Mouse (Mus musculus) gastrocnemius, postnatal 4 days (tissue): Measurements from ENCODE around the gene Ldha. TPM values are rescaled to one million over a fixed set of nuclear protein-coding genes. Genes with fewer than 3 reads are reported as not detected.
A peak's percentile ranks its signal among the peaks of the same experiment; 100 is the strongest.

ENCODE experiments used
- DNase-seq, 2 experiments: peaks; one replicate each; pipeline ENCODE4 v3.0.0; 2021 to 2022; ENCODE audit warnings: low spot score in 2 of 2, mixed read lengths in 2 of 2
- total RNA-seq, 2 experiments: library from RNA; stranded (reverse); gene quantifications; 2 replicates each; pipeline ENCODE4 v1.2.3; 2021

The Ldha gene
- total RNA-seq, 2 experiments from 2014 or later, result 1,563 to 1,575 TPM

DNA sequence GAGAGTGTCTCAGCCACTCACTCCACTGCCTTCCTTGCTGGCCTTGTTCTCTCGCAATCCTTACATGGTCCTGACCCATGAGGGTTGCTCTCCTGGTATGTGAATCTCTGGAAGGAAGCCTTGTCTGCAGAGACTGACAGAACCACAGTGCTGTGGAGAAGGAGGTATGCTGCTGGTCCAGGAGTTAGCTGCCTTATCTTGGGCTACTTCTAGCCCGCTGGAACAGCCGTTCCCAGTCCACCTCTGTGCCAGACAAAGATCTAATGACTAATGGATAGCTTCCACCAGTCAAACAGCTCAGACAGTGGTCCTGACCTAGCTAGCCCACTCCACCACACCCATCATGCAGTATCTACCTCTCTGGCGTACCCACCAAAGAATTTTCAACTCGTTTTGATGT, 4.9 kb upstream of the Ldha start:
- no peak for DNase-seq

DNA sequence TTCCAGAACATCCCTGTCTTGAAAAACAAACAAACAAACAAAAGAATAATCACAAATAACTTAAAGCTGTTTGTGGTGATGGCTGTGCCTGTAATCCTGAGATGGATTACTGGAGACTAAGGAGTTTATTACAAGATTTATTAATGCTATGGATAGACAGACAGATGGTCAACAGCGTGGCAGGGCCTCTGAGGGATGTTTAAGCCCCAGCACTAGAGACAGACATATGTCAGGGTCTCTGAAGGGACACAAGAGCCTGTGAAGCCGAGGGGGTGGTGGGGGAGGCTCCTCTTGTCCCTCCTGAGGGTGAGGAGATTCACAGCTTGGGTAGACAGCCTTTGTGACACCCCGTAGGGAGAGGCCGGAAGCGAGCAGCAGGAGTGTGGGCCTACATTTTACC, 4.2 kb upstream of the Ldha start:
- DNase-seq, result no peak

DNA sequence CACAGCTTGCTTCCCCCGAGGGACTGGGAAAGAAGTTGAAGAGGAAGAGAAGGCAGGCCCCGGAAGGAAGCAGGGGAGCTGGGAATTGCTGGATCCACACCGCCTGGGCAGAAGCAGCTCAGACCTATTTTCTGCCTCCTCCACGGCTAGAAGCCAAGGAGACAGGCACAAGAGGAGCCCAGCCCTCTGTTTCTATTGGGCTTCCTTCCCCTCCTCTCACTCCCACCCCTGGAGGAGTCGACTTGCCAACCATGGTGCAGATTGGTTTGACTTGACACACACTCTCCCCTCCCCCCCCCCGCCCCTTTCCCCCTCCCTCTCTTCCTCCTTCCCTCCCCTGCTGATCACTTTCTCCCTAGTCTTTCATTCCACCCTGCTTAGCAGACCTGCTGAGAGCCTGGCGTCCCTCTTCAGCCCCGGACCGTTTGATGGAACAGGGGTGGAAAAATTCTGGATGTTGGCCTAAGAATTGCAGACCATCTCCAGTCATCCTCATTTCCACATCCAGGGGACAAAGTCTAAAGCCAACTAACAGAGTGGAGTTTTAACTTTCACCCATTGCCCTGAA, 3.1 kb upstream of the Ldha start:
- DNase-seq, result peak; percentile 31 to 43

DNA sequence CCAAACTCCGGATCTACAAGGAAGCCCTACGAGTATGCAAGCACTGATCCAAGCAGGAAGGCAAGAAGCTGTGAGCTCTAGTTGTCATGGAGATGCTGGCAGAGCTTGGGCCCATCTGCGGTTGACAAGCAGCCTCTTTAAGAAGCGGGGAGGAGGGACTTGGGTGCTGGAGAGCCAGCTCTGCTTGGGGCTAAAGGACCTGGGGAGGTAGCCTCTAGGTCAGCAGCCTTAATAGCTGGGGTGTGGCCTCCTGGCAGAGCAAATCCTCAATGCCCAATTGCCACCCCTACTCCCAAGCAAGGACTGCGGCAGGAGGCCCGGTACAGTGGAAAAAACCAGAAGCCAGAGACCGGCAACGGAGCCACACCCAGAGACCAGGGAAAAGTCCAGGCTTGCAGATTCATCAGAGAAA, 2.4 kb upstream of the Ldha start:
- DNase-seq, result peak; percentile 40 to 72

DNA sequence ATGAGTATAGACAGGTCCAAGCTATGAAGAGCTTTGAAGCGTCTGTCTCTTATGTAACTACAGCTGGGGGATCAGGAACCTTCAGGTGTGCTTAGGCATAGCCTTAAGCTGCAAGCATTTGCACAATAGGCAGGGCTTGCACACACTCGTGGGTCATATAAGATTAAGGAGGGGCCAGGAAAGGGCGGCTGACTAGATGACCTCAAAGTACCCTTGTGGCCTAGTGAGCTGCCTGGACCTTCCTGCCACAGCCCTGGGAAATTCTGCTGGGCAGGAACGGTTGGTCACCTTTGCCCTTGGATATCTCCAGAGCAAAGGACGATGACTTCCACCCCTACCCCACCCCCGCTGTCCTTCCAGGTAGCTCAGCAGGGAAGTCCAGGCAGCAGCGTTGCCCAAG, 1.8 kb upstream of the Ldha start:
- DNase-seq, result no peak

DNA sequence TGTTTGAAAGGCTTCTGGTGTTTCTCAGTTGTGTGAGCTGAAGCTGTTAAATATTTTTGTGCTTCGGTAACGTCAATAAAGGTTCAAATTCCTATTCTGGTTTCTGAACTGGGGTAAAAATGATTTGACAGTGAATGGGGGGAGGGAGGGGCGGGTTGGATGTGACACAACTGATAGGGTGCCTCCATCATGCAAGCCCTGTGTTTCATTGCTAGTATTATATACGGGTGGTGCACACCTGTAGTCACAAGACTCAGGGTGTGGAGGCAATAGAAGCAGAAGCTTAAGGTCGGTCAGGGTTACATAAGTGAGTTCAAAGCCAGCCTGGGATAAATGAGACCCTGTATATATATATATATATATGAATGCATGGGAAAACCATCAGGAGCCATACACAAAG, 1.4 kb upstream of the Ldha start:
- DNase-seq, result no peak

DNA sequence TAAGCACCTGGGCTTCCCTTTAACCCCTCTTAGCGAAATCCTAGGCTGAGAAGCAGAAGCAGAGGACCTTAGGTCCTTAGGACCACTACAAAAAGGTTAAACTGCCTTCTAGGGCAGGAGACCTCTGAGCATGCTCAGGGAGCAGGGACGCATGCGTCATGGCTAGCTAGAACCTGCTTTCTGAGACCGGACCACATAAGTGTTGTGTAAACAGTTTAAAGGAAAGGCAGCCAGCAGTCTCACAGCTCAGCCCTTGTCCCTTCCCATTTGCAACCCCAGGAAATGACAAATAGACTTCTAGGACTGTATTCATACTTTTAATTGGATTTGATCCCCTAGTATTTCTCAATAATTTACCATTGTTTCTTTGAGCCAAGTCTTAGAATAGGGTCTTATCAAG, 949 bp upstream of the Ldha start:
- no peak for DNase-seq

DNA sequence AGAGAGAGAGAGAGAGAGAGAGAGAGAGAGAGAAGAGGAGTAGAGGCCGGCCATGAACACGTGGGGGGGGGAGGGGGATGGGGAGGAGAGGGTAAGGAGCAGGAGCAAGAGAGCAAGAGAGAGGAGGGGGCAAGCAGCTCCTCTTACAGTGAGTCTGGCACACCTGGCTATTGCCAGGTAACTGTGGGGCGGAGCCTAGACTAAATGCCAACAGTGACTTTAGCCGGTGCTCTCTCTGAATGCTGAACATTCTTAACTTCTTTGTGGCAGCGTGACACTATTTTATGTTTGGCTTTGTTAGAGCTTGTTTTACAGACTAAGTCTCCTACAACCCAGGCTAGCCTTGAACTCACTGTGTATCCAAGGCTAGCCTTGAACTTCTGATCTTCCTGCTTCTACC, 1.0 kb downstream of the Ldha start:
- no peak for DNase-seq

DNA sequence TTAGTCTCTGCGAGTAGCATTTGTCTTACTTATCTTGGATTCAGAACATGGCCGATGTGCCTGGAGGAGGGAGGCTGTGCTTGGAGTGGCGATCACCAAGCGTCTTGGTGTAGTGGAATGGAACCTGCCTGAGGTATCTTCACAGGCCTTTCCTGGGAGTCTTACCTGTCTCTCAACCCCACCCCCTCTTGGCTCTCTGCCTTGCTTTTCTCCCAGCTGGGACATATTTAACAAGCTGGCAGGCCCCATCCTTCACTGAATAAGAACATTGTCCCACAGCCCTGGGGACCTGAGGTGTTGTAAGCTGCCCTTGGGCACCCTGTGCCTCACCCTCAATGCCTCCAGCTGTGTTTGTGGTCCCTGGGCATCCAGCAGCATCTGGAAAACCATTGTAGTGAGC, 2.3 kb downstream of the Ldha start:
- no peak for DNase-seq

DNA sequence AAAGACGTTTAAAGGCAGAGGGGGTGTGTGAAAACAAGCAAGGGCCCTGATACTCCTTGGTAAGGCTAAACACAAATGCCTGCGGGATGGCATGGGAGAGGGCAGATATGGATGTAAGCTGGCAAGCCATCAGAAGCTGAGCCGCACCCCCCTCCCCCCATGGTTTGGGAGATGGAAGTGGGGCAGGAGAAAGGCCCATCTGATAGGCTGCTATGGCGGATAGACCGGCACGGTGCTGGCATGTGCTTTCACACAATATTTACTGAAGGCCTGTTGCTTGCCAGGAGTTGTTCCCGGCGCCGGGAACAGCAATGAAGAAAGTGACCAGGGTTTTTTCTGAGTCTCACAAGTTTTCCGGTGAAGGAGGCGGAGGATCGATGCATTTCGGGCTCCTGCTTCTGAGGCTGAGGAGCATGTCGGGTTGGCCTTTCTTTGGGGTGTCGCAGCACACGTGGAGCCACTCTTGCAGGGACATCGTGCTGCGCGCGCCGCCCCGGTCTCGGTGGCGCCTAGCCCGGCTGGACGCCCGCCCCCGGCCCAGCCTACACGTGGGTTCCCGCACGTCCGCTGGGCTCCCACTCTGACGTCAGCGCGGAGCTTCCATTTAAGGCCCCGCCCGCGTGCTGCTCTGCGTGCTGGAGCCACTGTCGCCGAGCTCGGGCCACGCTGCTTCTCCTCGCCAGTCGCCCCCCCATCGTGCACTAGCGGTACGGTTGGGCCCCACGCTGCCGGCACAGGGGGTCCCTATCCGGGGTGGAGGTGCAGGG, 4.1 kb downstream of the Ldha start:
- DNase-seq, result peak; percentile 93 to 96

DNA sequence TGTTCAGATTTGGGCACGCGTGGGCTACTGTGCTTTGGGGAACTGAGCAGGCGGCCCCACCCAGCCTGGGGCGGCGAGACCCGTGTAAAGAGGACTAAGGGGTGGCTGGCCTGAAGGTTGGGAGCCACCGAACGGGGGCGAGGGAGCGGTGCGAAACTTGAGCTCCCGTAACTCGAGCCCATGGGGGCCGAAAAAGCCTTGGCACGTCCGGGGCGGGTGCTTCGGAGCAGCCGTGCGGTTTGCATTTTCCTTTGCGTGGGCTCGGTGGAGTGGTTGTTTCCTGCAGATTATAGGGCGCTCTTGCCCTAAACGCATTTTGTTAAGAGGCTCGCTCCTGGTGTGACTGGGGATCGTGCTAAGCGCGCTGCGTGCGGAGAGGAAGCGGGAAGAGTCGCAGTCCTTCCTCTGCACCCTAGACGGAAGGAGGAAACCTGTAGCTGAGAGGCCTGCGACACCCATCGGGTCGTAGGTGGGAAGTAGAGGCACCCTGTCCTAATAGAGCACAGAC, 4.8 kb downstream of the Ldha start:
- DNase-seq, result peak; percentile 34 to 55

DNA sequence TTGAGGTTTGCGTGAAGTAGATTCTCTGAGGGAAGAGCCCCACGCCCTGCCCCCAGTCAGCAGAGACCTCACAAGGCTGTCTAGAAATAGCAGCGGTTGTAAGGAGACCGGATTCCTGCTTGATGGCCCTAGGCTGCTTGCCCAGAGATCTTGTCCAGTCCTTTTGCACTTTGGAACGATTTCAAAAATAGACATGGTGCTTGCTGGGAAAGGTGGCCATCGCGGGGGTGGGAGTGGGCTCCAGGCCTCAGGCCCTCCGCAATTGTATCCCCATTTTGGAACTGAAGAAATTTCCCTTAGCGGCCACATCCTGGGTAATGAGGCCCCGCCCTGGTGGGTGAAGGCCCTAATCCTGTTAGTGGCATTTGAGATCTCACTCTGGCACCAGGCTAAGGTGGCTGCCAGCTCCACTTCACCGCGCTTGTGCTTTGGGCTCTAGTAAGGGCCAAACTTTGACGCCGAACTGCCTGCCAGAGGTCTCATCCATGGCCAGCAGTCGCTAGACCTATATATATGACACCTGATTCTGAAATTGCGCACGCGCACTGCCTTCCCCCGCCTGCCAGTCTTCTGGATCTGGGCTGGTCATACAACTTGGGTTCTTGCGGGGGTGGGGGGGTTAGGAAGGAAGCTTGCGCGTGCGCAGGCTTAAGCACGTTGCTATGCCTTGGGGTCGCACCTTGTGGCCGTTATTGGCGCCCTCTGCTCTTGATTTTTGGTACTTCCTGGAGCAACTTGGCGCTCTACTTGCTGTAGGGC, 5.4 kb downstream of the Ldha start:
- DNase-seq, result peak; percentile 23 to 50

DNA sequence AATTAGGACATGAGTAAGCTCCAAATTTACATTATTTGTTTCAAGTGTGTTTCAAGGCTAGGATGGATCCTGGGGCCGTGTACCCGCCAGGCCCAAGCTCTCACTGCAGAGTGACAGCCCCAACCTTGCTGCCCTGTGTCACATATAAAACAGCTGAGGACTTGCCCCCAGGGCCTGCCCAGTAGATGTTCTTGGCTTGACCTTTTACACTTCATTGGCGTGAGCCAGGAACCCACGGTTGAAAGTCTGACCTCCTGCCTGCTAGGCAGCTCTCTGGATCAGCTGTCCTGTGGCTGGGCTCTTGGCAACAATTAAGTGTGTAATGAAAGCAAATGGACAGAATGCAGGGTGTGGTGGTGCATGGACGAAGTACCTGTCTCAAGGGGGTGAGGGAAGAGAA, 8.0 kb downstream of the Ldha start:
- no peak for DNase-seq

DNA sequence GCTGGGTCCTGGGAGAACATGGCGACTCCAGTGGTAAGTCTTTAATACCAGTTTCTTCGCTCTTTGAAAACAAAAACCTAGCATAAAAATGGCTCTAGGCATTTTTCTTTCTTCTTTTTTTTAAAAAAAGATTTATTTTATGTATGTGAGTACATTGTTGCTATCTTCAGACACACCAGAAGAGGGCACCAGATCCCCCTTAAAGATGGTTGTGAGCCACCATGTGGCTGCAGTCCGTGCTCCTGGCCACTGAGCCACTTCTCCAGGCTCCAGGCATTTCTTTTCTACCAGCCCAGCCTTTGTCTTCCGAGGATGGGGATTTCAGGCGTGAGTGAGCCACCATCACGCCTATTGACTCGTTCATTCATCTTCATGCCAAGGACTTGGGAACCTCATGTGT, 9.8 kb downstream of the Ldha start:
- DNase-seq, result no peak

DNA sequence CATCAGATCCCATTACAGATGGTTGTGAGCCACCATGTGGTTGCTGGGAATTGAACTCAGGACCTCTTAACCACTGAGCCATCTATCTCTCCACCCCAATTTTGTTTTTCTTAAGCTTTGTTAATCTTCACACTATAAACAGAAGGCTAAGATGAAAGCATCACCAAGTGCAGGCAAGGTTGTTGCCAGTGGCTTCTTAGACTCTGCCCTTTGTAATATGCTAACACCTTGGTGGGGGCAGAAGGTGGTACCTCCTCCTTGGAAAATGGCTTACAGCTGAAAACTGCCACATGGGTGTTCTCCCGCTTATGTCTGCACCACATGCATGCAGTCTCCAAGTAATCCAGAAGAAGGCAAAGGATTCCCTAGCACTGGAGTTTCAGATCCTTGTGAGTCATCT, 11.4 kb downstream of the Ldha start:
- DNase-seq, result no peak

DNA sequence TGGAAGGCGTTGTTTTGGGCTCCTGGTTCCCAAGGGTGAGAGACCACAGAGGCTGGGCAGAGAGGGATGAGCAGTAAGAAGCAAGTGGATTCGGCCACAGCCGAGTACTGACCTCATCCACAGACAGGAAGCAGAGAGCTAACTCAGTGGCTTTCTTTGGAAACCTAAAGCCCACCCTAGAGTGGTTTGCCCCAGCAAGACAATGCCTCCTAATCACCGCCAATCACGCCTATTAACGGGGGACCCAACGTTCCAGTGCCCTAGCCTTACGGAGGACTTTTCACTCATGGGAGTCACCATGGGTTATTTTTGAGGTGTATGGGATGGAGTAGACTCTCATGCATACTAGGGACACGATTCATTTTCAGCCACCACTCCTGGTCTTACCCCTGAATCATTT, 12.1 kb downstream of the Ldha start:
- no peak for DNase-seq

DNA sequence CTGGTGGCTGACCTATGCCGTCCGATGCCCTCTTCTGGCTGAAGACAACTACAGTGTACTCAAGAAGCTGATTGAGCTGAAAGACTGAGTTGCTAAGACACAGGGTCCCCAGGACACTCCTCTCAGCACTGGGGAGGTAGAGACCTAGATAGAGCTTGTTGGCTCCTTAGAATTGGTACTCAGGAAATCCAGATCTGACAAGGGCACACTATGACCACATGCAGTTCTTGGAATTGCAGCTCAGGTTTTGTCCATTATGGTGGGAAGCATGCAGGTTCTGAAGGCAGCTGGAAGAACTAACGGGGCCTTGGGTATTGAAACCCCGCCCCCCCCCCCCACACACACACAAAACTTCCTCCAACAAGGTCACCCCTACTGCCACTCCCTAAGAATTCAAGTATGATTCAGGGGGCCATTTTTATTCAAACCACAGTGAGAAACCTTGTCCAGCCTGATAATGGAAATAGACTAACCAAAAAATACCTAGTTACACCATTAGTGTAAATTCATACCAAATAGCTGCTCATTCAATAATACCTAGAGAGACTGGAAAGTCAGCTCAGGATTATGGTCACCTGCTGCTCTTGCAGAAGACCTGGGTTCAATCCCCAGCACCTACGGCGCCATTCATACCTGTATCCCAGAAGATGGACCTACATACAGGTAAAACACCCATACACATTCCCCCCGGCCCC, 14.7 kb downstream of the Ldha start:
- no peak for DNase-seq

DNA sequence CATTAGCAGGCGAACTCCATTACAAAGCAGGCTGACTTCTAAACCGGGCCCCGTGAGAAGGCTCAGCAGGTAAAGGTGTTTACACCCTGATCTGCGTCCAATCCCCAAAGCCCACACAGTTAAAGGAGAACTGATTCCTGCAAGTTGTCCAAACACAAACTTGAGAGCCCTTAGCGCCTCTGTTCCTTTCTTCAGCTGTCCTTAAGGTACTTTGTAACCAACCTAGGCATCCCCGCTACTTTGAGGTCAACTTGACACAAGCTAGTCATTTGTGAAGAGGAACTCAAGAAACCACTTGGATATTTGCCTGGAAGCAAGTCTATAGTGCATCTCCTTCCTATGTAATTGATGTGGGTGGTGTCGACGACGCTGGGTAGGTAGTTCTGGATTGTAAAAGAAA, 16.2 kb downstream of the Ldha start:
- no peak for DNase-seq

DNA sequence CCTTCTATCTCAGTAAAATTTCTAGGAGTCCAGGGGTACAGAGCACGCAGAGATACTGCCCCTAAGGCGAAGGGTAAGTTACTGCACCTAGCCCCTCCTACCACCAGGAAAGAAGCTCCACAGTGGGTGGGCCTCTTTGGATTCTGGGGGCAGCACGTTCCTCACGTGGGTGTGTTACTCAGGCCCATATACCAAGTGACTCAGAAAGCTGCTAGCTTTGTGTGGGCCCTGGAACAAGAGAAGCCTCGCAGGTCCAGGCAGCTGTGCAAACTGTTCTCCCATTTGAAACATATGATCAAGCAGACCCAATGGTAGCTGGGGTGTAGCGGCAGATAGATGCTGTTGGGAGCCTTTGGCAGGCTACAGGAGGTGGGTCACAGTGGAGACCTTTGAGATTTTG, 17.8 kb downstream of the Ldha start:
- DNase-seq, result no peak

DNA sequence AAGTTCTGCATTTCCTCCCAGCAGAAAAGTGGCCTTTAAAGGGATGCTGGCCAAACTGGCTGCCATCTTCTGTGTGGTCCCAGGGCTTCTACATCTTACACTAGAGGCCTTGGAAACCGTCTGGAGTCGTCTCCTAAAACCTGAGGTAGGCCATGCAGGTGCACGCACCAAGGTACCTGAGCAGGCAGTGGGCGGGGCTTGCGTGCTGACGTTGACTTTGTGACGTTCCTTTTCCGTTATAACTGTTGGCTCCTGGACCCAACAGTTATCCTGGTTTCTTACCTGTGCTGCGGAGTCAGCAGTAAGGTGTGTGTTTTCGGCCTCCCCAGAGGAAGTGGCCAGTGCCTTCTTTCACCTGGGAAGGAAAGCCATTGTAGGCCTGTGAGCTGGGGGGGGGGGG, 19.7 kb downstream of the Ldha start, which contains the start of gene Ldhc:
Ldhc (plus strand) TSS at position 208 of the 400 bp plus-strand sequence.
- no peak for DNase-seq

DNA sequence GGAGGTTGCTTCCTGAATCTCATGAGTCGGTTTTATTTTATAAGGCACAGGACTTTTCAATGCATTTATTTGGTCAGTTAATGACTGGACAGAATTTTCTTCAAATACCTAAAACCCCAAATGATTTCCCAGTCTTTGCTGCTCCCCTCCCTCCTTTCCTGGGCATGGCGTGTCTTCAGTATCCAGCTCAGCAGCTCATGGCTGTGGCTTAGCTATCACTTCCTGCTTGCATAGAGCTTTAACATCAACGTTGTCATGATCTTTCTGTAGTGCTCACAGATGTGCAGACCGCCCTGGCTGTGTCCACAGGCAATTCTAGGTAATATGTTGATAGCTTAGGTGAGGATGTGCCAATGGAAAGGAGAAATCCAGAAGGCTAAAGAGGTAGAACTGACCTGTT, 30.7 kb downstream of the Ldha start:
- DNase-seq, result no peak

DNA sequence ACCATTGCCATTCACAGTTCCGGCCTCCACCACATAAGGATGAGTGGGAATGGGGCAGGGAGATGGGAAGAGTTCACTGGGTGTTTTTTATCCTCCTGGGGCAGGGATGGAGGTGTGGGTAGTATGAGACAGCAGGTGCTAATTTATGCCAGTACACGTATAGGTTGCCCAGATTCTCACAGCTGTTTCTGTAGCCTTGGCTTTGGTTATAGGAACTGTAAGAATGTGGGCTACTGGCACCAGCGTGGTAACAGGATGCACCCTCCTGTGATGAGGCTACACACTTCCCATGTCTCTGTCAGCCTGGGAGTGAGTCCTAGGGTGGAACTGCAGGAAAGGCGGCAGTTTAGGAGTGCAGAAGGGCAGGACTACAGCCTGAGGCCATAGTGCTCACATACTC, 35.6 kb downstream of the Ldha start:
- no peak for DNase-seq
